Mouse (Mus musculus): ENCODE data around the gene Pde6g.
A peak's percentile ranks its signal among the peaks of the same experiment; 100 is the strongest.

The Pde6g gene

DNA sequence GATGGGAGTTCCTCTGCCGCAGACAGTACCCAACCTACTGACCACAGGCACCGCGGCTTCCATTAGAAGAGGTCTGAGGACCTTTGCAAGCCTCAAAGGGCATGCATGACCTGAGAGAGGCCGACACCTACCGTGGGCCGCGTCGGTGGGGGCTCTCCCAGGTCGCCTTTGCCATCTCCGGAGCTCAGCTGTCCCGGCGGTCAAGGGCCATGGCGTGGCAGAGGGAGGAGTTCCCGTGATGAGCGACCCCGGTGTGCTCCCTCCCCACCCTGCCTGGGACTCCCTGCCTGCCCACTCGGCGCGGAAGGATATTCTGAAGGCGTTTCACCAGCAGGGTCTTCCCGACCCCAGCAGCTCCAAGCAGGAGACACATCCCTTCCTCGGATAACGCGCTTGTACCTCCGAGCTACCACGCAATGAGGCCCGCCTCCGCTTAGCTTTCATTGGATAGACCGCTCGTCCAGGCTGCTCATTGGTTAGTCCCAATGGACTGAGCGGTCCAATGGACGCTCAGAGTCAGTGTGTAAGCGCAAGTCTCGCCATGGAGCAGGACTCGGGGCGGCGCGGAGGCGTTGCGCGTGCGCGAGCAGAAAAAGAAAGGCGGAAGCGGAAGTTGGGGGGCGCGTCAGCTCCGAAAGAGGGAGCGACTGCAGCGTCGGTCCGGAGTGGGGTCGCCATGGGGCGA lies 13.9 kb upstream of the Pde6g start, which contains the start of gene Arl16:
Arl16 (minus strand) TSS at position 557 of the 685 bp plus-strand sequence.
- DNase-seq (ENCODE audit: low spot score) = peak; percentile 99

GRCm38 (mm10) chr11:120465521-120465920 lies 12.2 kb upstream of the Pde6g start:
- no peak for DNase-seq (ENCODE audit: low spot score)

DNA sequence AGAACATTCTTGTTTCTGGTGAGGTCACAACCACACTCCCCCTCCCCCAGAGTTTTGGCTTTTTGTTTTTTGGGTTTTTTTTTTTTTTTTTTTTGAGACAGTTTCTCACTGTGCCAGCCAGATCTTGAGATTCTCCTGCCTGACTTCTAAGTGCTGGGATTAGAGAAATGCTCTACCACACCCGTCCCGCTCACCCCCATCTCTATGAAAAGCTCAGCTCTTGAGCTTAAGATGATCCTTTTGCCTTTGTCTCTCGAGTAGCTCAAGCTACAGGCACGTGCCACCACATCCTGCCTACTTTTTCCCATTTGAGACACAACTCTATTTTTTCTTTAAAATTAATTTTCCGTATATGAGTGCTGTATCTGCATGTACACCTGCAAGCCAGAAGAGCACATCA lies 11.1 kb upstream of the Pde6g start:
- DNase-seq (ENCODE audit: low spot score) = no peak

GRCm38 (mm10) chr11:120463536-120463935 lies 10.2 kb upstream of the Pde6g start:
- no peak for DNase-seq (ENCODE audit: low spot score)

DNA sequence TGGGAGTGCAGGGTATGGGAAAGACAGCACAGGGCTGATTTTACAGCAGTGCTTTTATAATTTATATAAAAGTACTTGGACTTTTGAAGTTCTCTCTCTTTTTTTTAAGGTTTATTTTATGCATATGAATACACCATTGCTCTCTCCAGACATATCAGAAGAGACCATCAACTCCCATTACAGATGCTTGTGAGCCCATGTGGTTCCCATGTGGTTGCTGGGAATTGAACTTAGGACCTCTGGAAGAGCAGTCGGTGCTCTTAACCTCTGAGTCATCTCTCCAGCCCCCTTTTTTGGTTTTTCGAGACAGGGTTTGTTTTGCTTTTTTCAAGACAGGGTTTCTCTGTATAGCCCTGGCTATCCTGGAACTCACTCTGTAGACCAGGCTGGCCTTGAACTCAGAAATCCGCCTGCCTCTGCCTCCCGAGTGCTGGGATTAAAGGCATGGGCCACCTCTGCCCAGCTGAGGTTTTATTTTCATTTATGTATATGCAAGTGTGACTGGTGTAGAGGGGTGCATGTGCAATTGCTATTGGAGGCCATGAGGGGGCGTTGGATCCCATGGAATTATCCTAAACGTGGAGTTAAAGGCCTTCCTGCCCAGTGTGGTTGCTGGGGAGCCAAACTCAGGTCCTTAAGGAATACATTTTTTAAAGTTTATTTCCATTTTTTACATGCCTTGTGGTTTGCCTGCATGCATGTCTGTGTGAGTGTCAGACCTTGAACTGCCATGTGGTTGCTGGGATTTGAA lies 5.7 kb upstream of the Pde6g start:
- DNase-seq (ENCODE audit: low spot score) = no peak

DNA sequence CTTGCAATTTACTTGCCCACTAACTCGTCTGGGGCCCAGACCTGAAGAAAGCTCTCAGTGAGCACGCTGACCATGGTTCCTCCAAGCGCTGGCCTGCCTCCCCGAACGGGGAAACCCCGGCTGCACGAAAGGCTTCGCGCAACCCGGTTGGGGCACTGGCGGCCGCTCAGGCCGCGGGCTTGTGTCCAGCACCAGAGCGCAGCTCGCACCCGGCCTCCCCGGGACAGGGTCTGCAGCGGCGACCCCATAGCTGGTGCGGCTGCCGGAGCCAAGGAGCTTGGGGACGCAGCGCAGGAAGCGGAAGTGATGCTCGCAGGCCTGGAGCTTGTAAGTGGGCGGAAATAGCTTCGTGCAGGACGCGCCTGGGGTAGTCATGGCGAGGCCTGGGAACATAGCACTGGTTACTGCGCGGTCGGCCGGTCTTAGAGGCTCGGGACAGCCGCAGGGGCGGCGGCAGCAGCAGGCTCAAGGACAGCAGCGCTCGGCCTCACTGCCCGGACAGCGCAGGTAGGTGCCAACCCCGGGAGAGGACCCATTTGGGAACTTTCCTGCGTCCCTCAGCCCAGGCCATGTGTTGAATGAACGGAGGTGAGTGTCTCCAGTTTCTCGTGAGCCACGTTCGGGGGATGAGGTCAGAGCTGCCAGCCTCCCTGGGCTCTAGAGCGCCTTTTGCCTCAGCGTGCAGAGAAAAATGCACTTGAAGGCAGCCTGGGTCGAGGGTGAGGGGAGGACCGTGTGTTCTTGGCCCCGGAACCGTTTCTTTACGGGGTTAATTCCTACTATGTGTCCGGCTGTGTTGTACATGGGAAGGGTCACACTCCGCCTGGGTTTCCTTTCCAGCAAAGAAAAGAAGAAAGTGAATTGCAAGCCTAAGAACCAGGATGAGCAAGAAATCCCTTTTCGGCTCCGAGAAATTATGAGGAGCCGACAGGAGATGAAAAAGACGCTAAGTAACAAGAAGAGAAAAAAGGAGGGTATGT lies 4.8 kb upstream of the Pde6g start, which contains the start of the genes Oxld1 and Ccdc137:
Oxld1 (minus strand) TSS at position 297 of the 980 bp plus-strand sequence.
Ccdc137 (plus strand) TSS at position 344 of the 980 bp plus-strand sequence.
- peak; percentile 92 for DNase-seq (ENCODE audit: low spot score)

DNA sequence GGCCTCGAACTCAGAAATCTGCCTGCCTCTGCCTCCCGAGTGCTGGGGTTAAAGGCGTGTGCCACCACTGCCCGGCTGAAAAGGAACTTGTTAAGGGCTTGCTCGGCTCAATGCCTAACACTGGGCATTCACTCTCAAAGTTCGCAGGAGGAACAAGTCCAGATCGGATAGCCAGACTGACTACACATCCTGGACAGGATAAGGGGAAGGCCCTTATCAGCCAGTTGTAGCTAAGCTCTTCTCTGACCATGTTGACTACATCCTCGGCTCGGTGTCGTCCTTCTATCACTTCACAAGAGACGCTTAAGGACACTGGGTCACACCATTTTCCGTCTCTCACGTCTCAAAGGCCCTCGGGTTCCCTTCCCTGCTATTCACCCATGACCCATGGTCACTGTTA lies 4.1 kb upstream of the Pde6g start:
- DNase-seq (ENCODE audit: low spot score) = no peak

GRCm38 (mm10) chr11:120455413-120455812 lies 2.1 kb upstream of the Pde6g start:
- DNase-seq (ENCODE audit: low spot score) = no peak

- DNase-seq (ENCODE audit: low spot score) = no peak
These were observed 1.7 kb upstream of the Pde6g start for GRCm38 (mm10) chr11:120454965-120455364.

DNA sequence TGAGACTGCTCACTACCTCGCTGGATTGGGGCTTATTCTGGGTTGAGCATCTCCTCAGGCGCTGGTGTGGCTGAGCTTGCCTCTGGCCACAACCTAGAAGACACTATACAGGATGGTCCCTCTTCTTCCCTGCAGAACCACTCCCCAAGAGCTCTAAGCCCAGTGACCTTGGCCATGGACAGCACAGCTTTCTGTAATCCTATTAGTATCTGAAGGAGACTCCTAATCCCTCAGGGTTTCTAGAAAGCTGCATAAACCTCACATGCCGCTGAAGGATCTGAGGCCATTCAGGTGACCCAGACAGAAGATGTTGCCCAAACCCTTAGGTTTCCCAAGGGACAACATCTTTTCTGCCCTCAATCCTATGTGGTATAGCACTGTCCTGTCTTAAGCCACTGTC lies 1.1 kb downstream of the Pde6g start:
- DNase-seq (ENCODE audit: low spot score) = no peak

GRCm38 (mm10) chr11:120447179-120447578 lies 6.1 kb downstream of the Pde6g start:
- no peak for DNase-seq (ENCODE audit: low spot score)

- DNase-seq (ENCODE audit: low spot score) = no peak
These were observed 7.8 kb downstream of the Pde6g start for GRCm38 (mm10) chr11:120445475-120445874.

GRCm38 (mm10) chr11:120444106-120444505 lies 9.2 kb downstream of the Pde6g start:
- no peak for DNase-seq (ENCODE audit: low spot score)

DNA sequence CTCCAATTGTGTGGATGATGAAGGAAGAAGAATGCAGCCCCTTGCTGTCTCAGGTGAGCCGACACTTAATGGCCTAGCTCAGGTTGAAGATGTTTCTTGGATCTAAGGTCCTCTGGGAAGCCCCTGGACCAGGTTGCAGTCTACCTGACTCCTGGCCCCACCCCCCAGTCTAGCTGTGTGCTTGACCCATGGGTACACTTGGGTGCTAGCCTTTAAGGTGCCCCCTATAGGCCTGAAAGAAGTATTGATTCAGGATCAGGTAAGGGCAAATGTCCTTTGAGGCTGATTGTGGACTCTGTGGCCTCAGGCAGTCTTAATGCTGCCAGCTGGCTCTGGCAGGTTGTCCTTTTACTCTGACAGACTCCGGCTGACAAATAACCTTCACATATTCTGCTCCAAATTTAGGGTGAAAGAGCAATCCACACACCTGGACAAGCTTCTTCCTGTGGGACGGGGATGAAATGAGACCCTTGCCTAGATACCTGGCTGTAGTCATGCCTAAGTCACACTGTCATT lies 10.5 kb downstream of the Pde6g start:
- no peak for DNase-seq (ENCODE audit: low spot score)

GRCm38 (mm10) chr11:120442344-120442743 lies 11.0 kb downstream of the Pde6g start, which contains the start of gene Tspan10:
Gene Tspan10, plus strand, starts transcription at chr11:120442644.
- DNase-seq (ENCODE audit: low spot score) = no peak

DNA sequence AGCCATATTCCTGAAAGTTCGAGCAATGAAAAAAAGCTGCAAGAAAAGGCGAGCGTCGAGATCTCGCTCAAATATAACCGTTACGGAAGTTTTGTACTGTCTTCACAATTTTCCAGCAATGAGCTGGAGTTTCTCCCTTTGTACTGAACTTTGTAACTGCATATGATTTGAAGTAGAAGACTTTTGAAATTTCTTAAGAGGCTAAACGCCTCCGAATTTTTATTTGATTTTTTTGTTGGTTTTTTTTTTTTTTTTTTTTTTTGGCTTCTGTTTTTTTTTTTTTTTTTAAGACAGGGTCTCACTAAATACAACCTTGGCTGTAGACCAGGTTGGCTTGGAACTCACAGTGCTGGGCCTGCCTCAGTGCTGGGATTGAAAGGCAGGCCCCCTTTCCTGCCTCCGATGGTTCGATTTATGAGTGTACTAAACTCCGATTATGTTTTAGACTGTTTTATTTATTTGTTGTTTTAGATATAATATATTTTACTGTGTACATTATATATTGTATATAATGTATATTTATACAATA lies 15.4 kb downstream of the Pde6g start:
- DNase-seq (ENCODE audit: low spot score) = no peak

GRCm38 (mm10) chr11:120437152-120437856 lies 16.0 kb downstream of the Pde6g start, which contains the start of gene Nploc4:
Gene Nploc4, minus strand, starts transcription at chr11:120437708.
- DNase-seq (ENCODE audit: low spot score) = peak; percentile 93

GRCm38 (mm10) chr11:120426727-120427126 lies 26.6 kb downstream of the Pde6g start:
- no peak for DNase-seq (ENCODE audit: low spot score)

GRCm38 (mm10) chr11:120423569-120424295 lies 29.6 kb downstream of the Pde6g start:
- peak; percentile 83 for DNase-seq (ENCODE audit: low spot score)

Measured in embryo, embryonic 10.5 days (tissue).